Mouse (Mus musculus) kidney, embryonic 14.5 days (tissue): ENCODE measurements around the gene Ank. TPM values are rescaled to one million over a fixed set of nuclear protein-coding genes. Genes with fewer than 3 reads are reported as not detected.

Experiments
- ATAC-seq: fragments of 200-750 bp; cut with Nextera tagmentation; 2 replicates; pipeline ENCODE4 v1.8.0; 2017; ENCODE audit warnings: moderate number of reproducible peaks, mild to moderate bottlenecking, moderate TSS enrichment, moderate library complexity; ENCODE audit not compliant: low FRiP score, low TSS enrichment
- H3K27ac ChIP-seq: fragments of 300-500 bp; sonication (generic); 2 replicates; pipeline ENCODE4 v1.5.1; 2014; ENCODE audit warnings: low read depth, mild to moderate bottlenecking, low read length, moderate library complexity, mixed read lengths
- H3K27me3 ChIP-seq: fragments of 300-500 bp; sonication (generic); 2 replicates; pipeline ENCODE4 v1.6.1; 2014; ENCODE audit warnings: mild to moderate bottlenecking, low read length; ENCODE audit not compliant: control insufficient read depth, insufficient read depth
- H3K36me3 ChIP-seq: fragments of 300-500 bp; sonication (generic); 2 replicates; pipeline ENCODE4 v1.6.1; 2014; ENCODE audit warnings: low read length, mixed read lengths; ENCODE audit not compliant: control insufficient read depth, insufficient read depth
- H3K4me1 ChIP-seq: fragments of 300-500 bp; sonication (generic); 2 replicates; pipeline ENCODE4 v1.6.1; 2014; ENCODE audit warnings: low read length, mixed read lengths; ENCODE audit not compliant: control insufficient read depth, insufficient read depth
- H3K4me2 ChIP-seq: fragments of 300-500 bp; sonication (generic); replicated peaks from 2 replicates; pipeline ENCODE4 v1.6.1; 2014; ENCODE audit warnings: low read depth, mild to moderate bottlenecking, low read length
- H3K4me3 ChIP-seq: fragments of 300-500 bp; sonication (generic); 2 replicates; pipeline ENCODE4 v1.5.1; 2014; ENCODE audit warnings: mild to moderate bottlenecking, low read length
- H3K9ac ChIP-seq: fragments of 300-500 bp; sonication (generic); 2 replicates; pipeline ENCODE4 v1.6.1; 2014; ENCODE audit warnings: low read depth, mild to moderate bottlenecking, low read length, moderate library complexity
- H3K9me3 ChIP-seq: fragments of 300-500 bp; sonication (generic); 2 replicates; pipeline ENCODE4 v1.6.1; 2016; ENCODE audit warnings: low read length; ENCODE audit not compliant: control insufficient read depth
- WGBS: fragments of 180-500 bp; shearing (Covaris S2); extraction: QIAGEN DNeasy Blood & Tissue Kit; methylation state at CpG from one replicate; pipeline ENCODE4 v1.1.7; 2014; 5-methylcytosine and 5-hydroxymethylcytosine counted together
- polyA plus RNA-seq: library from polyadenylated mRNA; unstranded; fragments of >200 nt; fragmentation: Nextera tagmentation; extraction: Ambion mirVana; gene quantifications from 2 replicates; pipeline ENCODE4 v1.2.1, GENCODE M21; 2014

The Ank gene
- polyA plus RNA-seq, 1 experiment from 2014 or later = 10.3 TPM

DNA sequence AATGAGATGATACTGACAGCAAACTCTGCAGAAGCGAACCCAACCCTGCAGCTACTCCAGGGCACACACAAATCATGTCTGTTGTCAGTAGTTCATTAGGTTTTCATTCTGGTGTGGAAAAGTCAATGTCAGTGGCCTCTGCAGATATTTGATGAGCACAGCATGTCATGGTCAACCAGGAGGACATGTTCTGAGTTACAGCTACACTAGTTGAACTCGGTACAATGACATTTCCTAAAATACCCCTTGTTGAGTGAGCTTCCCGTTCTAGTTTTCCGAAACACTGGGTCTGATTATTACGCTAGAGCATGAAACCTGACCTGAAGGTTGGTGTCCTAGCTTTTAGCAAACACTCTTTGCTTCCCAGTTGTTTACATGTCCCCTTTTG is 119.6 kb downstream of the Ank start:
- H3K36me3 ChIP-seq = peaks cover 7% of the 10 kb centered on the region
- H3K27ac ChIP-seq = no peak overlapping the region
- H3K4me3 ChIP-seq = no peak overlapping the region
- H3K9me3 ChIP-seq = no peaks in the 10 kb centered on the region
- 85% methylated on average over 5 of the region's 5 CpGs for WGBS
- ATAC-seq = no peak
- H3K9ac ChIP-seq = no peak overlapping the region
- no peak overlapping the region for H3K4me2 ChIP-seq
- H3K27me3 ChIP-seq = no peaks in the 10 kb centered on the region
- no peaks in the 10 kb centered on the region for H3K4me1 ChIP-seq

DNA sequence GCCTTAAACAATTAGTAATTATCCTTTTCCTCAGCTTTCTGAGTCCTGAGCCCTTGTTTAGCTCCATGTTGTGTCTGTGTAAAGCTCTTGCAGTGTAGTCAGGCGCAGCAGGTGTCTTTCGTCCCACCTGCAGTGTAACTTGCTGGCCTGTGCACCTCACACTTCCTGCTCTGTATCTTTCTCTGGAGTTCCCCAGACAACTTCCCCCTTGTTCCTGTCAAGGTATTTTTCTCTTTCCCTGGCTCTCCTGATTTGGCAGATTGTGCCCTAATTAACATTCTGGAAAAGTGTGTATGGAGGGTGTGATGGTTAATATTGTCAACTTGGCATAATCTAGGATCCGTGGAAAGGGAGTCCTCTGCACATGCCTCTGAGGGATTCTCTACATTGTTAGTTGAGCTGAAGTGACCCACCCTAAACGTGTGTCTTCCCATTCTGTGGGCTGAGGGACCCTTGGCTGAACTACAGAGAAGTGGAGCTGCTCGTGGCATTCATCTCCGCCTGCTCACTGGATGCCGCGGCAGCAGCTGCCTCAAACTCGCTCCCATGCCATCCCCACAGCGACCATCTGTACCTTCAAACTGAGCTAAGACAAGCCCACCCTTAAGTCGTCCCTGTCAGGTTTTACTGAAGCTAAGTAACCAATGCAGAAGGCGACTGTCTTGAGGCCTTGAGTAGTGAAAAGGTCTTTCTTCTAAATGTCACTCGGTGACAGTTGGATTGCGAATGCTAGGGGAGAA is 121.8 kb downstream of the Ank start:
- Histone ChIP-seq H3K27me3 (no peaks in the 10 kb centered on the region), H3K4me3 (no peak overlapping the region), H3K9ac (no peak overlapping the region), H3K4me2 (no peak overlapping the region), H3K27ac (no peak overlapping the region), H3K9me3 (no peaks in the 10 kb centered on the region), H3K4me1 (no peaks in the 10 kb centered on the region), H3K36me3 (peaks cover 18% of the 10 kb centered on the region)
- ATAC-seq = no peak
- WGBS = 86% methylated on average over 14 of the region's 14 CpGs

DNA sequence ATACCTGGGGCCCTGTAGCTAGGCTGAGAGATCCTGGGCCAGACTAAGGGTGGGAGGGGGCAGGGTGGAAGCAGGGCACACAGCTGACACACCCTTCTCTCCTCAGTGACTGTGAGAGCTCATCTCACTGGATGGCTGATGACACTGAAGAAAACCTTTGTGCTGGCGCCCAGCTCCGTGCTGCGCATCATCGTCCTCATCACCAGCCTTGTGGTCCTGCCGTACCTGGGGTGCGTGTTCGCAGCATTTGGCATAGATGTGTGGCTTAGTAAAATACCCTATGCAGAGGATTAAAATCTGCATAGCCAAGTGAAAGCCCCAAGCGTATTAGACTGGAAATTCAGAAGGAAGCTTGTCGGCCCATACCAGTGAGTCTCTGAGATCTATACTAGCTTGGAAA is 124.3 kb downstream of the Ank start:
- H3K27ac ChIP-seq = no peak overlapping the region
- 98% methylated on average over 9 of the region's 9 CpGs for WGBS
- H3K4me1 ChIP-seq = no peaks in the 10 kb centered on the region
- H3K36me3 ChIP-seq = peaks cover 25% of the 10 kb centered on the region
- H3K4me3 ChIP-seq = no peak overlapping the region
- H3K9me3 ChIP-seq = no peaks in the 10 kb centered on the region
- no peak for ATAC-seq
- no peaks in the 10 kb centered on the region for H3K27me3 ChIP-seq
- H3K4me2 ChIP-seq = no peak overlapping the region
- no peak overlapping the region for H3K9ac ChIP-seq

DNA sequence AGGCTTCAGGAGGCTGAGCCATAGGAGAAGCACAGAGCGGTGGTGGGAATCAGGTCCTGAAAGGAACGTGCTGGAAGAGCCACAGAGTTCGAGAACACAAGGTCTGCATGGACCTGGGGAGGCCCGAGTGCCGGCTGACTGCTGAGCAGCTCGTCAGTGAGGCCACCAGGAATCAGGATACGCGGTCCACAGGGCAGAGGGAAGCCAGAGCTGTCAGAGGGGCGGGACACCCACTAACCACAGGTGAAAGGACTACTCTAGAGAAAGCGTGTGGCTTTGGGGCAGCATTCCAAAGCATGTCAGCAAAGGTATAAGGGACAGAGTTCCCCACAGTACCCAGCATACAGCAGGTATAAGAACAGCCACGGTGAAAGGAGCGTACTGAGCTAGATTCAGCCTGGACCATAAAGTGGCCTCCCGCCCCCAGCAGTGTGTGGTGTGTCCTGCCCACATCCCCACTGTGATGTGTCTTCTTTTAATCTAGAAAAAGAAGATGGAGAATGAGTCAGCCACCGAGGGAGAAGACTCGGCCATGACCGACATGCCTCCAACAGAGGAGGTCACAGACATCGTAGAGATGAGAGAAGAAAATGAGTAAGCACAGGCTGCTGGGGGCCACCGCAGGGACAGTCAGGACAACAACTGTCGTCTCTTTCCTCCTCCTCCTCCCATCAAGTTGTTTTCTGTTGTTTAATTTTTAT is 126.3 kb downstream of the Ank start:
- no peak overlapping the region for H3K27ac ChIP-seq
- no peaks in the 10 kb centered on the region for H3K27me3 ChIP-seq
- ATAC-seq = no peak
- H3K4me2 ChIP-seq = no peak overlapping the region
- no peak overlapping the region for H3K4me3 ChIP-seq
- no peaks in the 10 kb centered on the region for H3K4me1 ChIP-seq
- WGBS = 88% methylated on average over 19 of the region's 19 CpGs
- peaks cover 29% of the 10 kb centered on the region for H3K36me3 ChIP-seq
- no peaks in the 10 kb centered on the region for H3K9me3 ChIP-seq
- H3K9ac ChIP-seq = no peak overlapping the region

DNA sequence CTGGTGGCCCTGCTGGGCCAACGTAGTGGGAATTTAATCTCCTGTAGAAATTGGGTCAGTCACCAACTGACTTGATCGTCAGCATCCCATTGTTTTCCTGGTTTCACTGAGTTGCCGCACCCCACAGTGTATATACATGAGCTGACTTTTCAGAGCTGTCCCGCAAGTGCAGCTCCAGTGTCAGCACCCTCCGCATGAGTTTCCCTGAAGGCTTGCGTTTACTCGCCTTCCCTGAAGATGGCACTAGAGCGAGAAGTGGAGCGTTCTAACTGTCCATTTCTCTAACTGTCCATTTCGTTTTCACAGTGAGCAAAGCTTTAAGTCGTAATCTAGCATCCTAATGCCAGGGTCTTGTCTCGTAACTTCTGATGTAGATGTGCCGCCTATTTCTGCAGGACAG is 127.2 kb downstream of the Ank start:
- 84% methylated on average over 13 of the region's 13 CpGs for WGBS
- H3K36me3 ChIP-seq = peaks cover 29% of the 10 kb centered on the region

DNA sequence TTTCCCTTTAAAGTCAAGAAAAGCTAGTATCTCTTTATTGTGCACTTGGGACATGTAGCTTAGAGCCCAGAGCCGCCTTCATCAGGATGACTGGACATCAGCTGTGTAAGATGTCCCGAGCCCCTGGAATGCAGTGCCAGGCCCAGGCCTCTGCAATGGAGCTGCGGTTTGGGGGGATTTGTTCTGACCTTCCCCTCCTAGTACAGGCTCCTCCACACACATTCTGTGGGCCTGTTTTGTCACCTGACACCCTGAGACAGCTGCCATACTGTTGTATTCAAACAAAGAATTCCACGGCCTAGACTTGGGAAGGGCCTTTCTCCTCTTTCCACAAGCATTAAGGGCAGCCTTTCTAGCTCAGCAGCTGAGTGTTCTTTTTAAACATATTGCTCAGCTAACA is 128.5 kb downstream of the Ank start:
- peak; percentile 58; the same call in 1 of the 2 replicates for ATAC-seq
- no peaks in the 10 kb centered on the region for H3K27me3 ChIP-seq
- no peaks in the 10 kb centered on the region for H3K9me3 ChIP-seq
- H3K9ac ChIP-seq = no peak overlapping the region
- no peaks in the 10 kb centered on the region for H3K4me1 ChIP-seq
- peaks cover 37% of the 10 kb centered on the region for H3K36me3 ChIP-seq
- WGBS = 32% methylated on average over 4 of the region's 4 CpGs
- no peak overlapping the region for H3K4me3 ChIP-seq
- H3K27ac ChIP-seq = peak overlapping the region; percentile 12; the same call in 1 of the 2 replicates
- no peak overlapping the region for H3K4me2 ChIP-seq

More for the DNA sequence above, 127.2 kb downstream of the Ank start:
- H3K9me3 ChIP-seq = no peaks in the 10 kb centered on the region
- H3K4me3 ChIP-seq = no peak overlapping the region
- no peak overlapping the region for H3K27ac ChIP-seq
- no peak overlapping the region for H3K9ac ChIP-seq
- H3K27me3 ChIP-seq = no peaks in the 10 kb centered on the region
- no peak overlapping the region for H3K4me2 ChIP-seq
- ATAC-seq = no peak
- H3K4me1 ChIP-seq = no peaks in the 10 kb centered on the region

DNA sequence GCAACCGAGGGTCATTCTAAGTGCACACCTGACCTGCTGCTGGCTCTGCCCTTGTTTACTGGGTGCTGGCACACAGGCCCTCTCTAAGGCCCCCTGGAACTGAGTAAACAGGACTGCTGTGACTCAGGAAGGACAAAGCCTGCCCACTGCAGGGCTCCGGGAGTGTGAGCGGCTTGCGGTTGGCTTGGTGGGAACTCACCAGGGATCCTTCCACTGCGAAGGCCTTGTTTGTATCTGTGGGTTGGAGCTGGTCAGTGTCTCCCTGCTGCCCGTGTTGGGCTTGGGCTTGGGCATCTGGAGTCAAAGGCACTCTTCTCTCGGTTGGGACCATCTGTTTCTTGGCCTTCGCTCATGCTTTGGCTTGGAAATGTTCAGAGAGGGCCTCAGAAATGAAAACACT is 129.1 kb downstream of the Ank start:
- Histone ChIP-seq H3K27ac (peak overlapping the region; percentile 12; the same call in 1 of the 2 replicates), H3K9me3 (no peaks in the 10 kb centered on the region), H3K4me2 (no peak overlapping the region), H3K4me1 (no peaks in the 10 kb centered on the region), H3K4me3 (no peak overlapping the region), H3K27me3 (no peaks in the 10 kb centered on the region), H3K9ac (no peak overlapping the region), H3K36me3 (peaks cover 36% of the 10 kb centered on the region)
- ATAC-seq = no peak
- 68% methylated on average over 8 of the region's 8 CpGs for WGBS

DNA sequence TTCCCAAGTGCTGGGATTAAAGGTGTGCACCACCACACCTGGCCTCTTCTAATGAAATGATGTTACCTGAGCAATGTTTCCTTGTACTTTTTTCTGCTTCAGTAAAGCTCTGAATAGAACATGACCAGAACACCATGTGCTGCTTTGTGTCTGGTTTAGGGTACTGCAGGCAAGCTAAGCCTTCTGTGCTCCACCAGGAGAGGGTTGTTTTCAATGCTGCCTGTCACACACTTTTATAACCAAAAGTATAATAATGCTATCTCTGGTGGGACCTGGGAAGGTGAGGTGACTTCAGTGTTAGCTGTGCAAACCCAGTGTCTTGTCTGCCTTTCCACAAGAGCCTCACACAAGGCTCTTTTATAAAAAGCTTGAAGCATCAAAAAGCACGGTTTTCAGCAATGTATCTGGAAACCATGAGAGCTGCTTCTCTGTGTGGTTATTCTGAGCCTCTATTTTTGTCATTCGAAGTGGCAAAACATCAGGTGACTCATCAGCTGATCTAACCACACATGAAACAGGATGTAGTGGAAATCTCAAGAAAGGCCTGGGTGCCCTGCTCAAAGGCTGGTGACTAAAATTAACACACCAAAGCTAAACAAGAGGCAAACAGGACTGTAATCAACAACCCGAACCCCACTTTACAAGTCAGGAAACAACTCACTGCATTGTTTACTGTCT is 130.1 kb downstream of the Ank start:
- Histone ChIP-seq H3K36me3 (peaks cover 37% of the 10 kb centered on the region), H3K9ac (no peak overlapping the region), H3K27me3 (no peaks in the 10 kb centered on the region), H3K4me1 (no peaks in the 10 kb centered on the region), H3K9me3 (no peaks in the 10 kb centered on the region), H3K4me2 (no peak overlapping the region), H3K4me3 (no peak overlapping the region), H3K27ac (no peak overlapping the region)
- no peak for ATAC-seq
- 86% methylated on average over 3 of the region's 3 CpGs for WGBS

DNA sequence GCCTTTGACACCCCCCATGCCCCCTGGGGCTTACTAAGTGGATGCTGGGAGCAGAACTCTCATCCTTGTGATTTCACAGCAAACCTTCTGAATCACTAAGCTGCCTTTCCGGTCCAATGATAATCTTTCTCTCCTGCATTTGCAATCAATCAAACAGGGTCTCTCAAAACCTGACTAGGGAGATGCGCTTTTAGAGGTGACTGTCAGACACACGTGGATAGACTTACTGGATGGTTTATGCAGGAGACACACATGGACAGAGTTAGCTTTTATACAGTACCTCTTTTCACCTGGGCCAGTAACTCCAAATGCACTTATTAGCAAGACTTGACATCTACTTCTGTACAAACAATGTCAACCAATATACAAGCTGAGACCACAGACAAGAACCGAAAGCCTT is 131.0 kb downstream of the Ank start:
- Histone ChIP-seq H3K36me3 (peaks cover 33% of the 10 kb centered on the region), H3K27me3 (no peaks in the 10 kb centered on the region), H3K4me1 (no peaks in the 10 kb centered on the region), H3K4me3 (no peak overlapping the region), H3K4me2 (no peak overlapping the region), H3K9ac (no peak overlapping the region), H3K27ac (no peak overlapping the region), H3K9me3 (no peaks in the 10 kb centered on the region)
- 90% methylated on average over 4 of the region's 4 CpGs for WGBS
- ATAC-seq = no peak
